Mouse (Mus musculus) lung, postnatal 0 days (tissue): Measurements from ENCODE around the gene Rfesd. TPM values are rescaled to one million over a fixed set of nuclear protein-coding genes. Genes with fewer than 3 reads are reported as not detected.

Source experiments
- ATAC-seq: fragments of 200-750 bp; cut with Nextera tagmentation; 2 replicates; pipeline ENCODE4 v1.8.0; 2017; ENCODE audit warnings: moderate library complexity
- DNase-seq: peaks from one replicate; pipeline ENCODE4 v3.0.0-alpha.2; 2016; ENCODE audit warnings: low spot score
- H3K27ac ChIP-seq: fragments of 300-500 bp; sonication (generic); 2 replicates; pipeline ENCODE4 v1.5.1; 2014; ENCODE audit warnings: antibody characterized with exemption, mild to moderate bottlenecking, low read length, mixed read lengths
- H3K27me3 ChIP-seq: fragments of 300-500 bp; sonication (generic); replicated peaks from 2 replicates; pipeline ENCODE4 v1.6.1; 2014; ENCODE audit warnings: low read length, mixed read lengths; ENCODE audit not compliant: insufficient read depth
- H3K36me3 ChIP-seq: fragments of 300-500 bp; sonication (generic); 2 replicates; pipeline ENCODE4 v1.6.1; 2014; ENCODE audit warnings: low read length, mixed read lengths; ENCODE audit not compliant: insufficient read depth
- H3K4me1 ChIP-seq: fragments of 300-500 bp; sonication (generic); 2 replicates; pipeline ENCODE4 v1.6.1; 2014; ENCODE audit warnings: antibody characterized with exemption, low read depth, low read length, mixed read lengths; ENCODE audit not compliant: insufficient read depth
- H3K4me2 ChIP-seq: fragments of 300-500 bp; sonication (generic); replicated peaks from 2 replicates; pipeline ENCODE4 v1.6.1; 2014; ENCODE audit warnings: low read depth, mild to moderate bottlenecking, low read length, moderate library complexity, mixed read lengths
- H3K4me3 ChIP-seq: fragments of 300-500 bp; sonication (generic); 2 replicates; pipeline ENCODE4 v1.5.1; 2014; ENCODE audit warnings: low read depth, low read length
- H3K9ac ChIP-seq: fragments of 300-500 bp; sonication (generic); replicated peaks from 2 replicates; pipeline ENCODE4 v1.6.1; 2014; ENCODE audit warnings: low read depth, mild to moderate bottlenecking
- H3K9me3 ChIP-seq: fragments of 300-500 bp; sonication (generic); 2 replicates; pipeline ENCODE4 v1.6.1; 2016; ENCODE audit warnings: low read length, mixed read lengths
- CTCF ChIP-seq: IDR thresholded peaks from 2 replicates; pipeline ENCODE4 v1.5.1; 2016; ENCODE audit warnings: antibody characterized with exemption, mild to moderate bottlenecking
- EP300 ChIP-seq: IDR thresholded peaks from 2 replicates; pipeline ENCODE4 v1.6.1; 2016; ENCODE audit warnings: antibody characterized with exemption, mild to moderate bottlenecking, control low read depth
- WGBS: fragments of 180-500 bp; shearing (Covaris S2); extraction: QIAGEN DNeasy Blood & Tissue Kit; methylation state at CpG from one replicate; pipeline ENCODE4 v1.1.7; 2014; 5-methylcytosine and 5-hydroxymethylcytosine counted together
- polyA plus RNA-seq: library from polyadenylated mRNA; unstranded; fragments of >200 nt; fragmentation: Nextera tagmentation; extraction: Ambion mirVana; gene quantifications from 2 replicates; pipeline ENCODE4 v1.2.1, GENCODE M21; 2015

The Rfesd gene
- polyA plus RNA-seq, 1 experiment from 2014 or later, result 21.5 TPM

DNA sequence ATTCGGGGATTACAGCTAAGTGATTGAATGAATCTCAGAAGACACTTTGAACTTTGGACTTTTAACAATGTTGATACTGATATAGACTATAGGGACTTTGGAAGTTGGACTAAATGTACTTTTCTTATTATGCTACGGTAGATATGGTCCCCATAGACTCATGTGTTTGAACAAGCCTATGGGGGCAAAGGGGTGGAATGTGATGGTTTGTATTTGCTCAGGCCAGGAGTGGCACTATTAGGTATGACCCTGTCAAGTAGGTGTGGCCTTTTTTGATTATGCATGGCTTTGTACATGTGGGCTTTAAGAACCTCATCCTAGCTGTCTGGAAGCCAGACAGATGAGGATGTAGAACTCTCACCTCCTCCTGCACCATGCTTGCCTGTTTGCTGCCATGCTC lies 44.0 kb downstream of the Rfesd start:
- Histone ChIP-seq H3K9me3 (no peaks in the 10 kb centered on the region), H3K36me3 (no peaks in the 10 kb centered on the region), H3K4me1 (no peaks in the 10 kb centered on the region), H3K27me3 (no peaks in the 10 kb centered on the region), H3K4me2 (no peak overlapping the region), H3K4me3 (no peak overlapping the region), H3K27ac (no peak overlapping the region), H3K9ac (no peak overlapping the region)
- DNase-seq (no peak), ATAC-seq (no peak)
- WGBS, result 50% methylated on average over 2 of the region's 2 CpGs
- TF ChIP-seq CTCF, result no peak
- no peak for TF ChIP-seq EP300

GRCm38 (mm10) chr13:75966850-75967249 lies 51.7 kb downstream of the Rfesd start, which contains the start of gene Spata9:
Spata9 (plus strand) TSS chr13:75967150.
- no peaks in the 10 kb centered on the region for H3K4me1 ChIP-seq
- H3K9ac ChIP-seq, result no peak within 1 kb of the TSS
- no peak within 1 kb of the TSS for H3K27ac ChIP-seq
- no peaks in the 10 kb centered on the region for H3K9me3 ChIP-seq
- no peak for TF ChIP-seq CTCF
- TF ChIP-seq EP300, result no peak
- DNase-seq (no peak), ATAC-seq (no peak)
- H3K4me2 ChIP-seq, result no peak within 1 kb of the TSS
- 69% methylated on average over 1 of the region's 1 CpGs for WGBS
- H3K27me3 ChIP-seq, result no peaks in the 10 kb centered on the region
- H3K36me3 ChIP-seq, result no peaks in the 10 kb centered on the region
- no peak within 1 kb of the TSS for H3K4me3 ChIP-seq

DNA sequence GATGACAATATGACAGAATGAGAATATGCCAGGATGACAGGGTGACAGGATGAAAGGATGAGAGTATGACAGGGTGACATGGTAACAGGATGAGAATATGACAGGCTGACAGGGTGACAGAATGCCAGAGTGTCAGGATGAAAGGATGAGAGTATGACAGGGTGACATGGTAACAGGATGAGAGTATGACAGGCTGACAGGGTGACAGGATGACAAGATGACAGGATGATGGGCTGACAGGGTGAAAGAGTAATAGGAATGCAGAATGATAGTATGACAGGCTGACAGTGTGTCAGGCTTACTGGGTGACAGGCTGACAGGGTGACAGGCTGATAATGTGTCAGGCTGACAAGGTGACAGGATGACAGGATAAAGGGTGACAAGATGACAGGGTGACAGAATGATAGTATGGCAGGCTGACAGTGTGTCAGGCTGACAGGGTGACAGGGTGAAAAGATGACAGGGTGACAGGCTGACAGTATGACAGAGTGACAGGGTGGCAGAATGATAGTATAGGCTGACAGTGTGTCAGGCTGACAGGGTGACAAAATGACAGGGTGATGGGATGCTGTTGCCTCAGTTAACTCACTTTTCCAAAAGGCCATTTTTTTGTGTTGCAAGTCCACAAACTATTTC lies 63.0 kb downstream of the Rfesd start:
- Histone ChIP-seq H3K4me3 (no peak overlapping the region), H3K9ac (no peak overlapping the region), H3K4me1 (no peaks in the 10 kb centered on the region), H3K4me2 (no peak overlapping the region), H3K9me3 (no peaks in the 10 kb centered on the region), H3K27me3 (no peaks in the 10 kb centered on the region), H3K36me3 (no peaks in the 10 kb centered on the region), H3K27ac (no peak overlapping the region)
- TF ChIP-seq CTCF, result no peak
- TF ChIP-seq EP300, result no peak
- ATAC-seq (no peak), DNase-seq (no peak)

Other genes starting within 250 kb of the Rfesd start
- gene Glrx, start 178.9 kb downstream of the Rfesd start, polyA plus RNA-seq, result 106 TPM in 2 replicates
- gene Rhobtb3, start 74.8 kb downstream of the Rfesd start, polyA plus RNA-seq, result 8.6 and 9.0 TPM in 2 replicates
- 0.43 and 0.73 TPM in 2 replicates for gene Spata9, start 51.6 kb downstream of the Rfesd start, polyA plus RNA-seq
- gene Gpr150, start 38.3 kb upstream of the Rfesd start, polyA plus RNA-seq, result 0.06 and 0.08 TPM in 2 replicates
- 4.4 and 4.8 TPM in 2 replicates for gene Arsk, start 79.9 kb upstream of the Rfesd start, polyA plus RNA-seq
- gene Ttc37, start 80.0 kb upstream of the Rfesd start, polyA plus RNA-seq, result 4.3 and 7.2 TPM in 2 replicates